Mouse (Mus musculus): ENCODE data around the gene Ugt1a10. TPM values are rescaled to one million over a fixed set of nuclear protein-coding genes. Genes with fewer than 3 reads are reported as not detected.
"Not testable (repeated sequence)": the region's sequence is repeated elsewhere in the genome, so short reads cannot be mapped to it uniquely, and the experiment has no call there.

Ugt1a10 gene
- polyA plus RNA-seq, 1 experiment from 2014 or later = not detected

DNA sequence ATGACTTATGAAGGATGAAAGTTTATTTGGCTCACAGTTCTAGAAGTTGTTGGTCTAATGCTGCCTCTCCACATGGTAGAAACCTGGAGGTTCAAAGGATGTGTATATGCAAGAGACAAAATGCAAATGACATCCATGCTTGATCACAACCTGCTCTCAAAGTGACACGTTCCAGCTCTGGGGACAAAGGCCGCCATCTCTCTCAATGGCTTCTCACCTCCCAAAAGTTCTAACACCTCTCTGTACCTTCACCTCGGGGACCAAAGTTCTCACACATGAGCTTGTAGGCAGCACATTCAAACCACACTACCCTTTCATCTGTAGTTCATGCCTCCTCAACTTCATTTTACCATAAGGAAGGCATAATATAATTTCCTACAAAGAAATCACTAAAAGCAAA, 162.4 kb downstream of the Ugt1a10 start:
- Histone ChIP-seq H3K4me2 (no peak overlapping the region), H3K27me3 (no peaks in the 10 kb centered on the region), H3K27ac (no peak overlapping the region), H3K4me1 (replicated peaks) (no peaks in the 10 kb centered on the region), H3K9ac (no peak overlapping the region), H3K9me3 (replicated peaks) (peaks cover 39% of the 10 kb centered on the region), H3K4me3 (replicated peaks) (no peak overlapping the region), H3K36me3 (no peaks in the 10 kb centered on the region)
- ATAC-seq (ENCODE audit: low read depth) = no peak
- no peak for DNase-seq
- 28% methylated on average over 3 of the region's 3 CpGs for WGBS (ENCODE audit: insufficient replicate concordance)

DNA sequence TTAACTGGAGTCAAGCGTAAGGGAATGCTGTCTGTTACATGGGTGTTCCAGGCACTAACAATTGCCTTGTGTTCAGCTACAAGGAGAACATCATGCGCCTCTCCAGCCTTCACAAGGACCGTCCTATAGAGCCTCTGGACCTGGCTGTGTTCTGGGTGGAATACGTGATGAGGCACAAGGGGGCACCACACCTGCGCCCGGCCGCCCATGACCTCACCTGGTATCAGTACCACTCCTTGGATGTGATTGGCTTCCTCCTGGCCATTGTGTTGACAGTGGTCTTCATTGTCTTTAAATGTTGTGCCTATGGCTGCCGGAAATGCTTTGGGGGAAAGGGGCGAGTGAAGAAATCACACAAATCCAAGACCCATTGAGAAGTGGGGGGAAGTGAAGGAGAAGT, 162.9 kb downstream of the Ugt1a10 start:
- 61% methylated on average over 9 of the region's 9 CpGs for WGBS (ENCODE audit: insufficient replicate concordance)
- no peak overlapping the region for H3K27ac ChIP-seq

DNA sequence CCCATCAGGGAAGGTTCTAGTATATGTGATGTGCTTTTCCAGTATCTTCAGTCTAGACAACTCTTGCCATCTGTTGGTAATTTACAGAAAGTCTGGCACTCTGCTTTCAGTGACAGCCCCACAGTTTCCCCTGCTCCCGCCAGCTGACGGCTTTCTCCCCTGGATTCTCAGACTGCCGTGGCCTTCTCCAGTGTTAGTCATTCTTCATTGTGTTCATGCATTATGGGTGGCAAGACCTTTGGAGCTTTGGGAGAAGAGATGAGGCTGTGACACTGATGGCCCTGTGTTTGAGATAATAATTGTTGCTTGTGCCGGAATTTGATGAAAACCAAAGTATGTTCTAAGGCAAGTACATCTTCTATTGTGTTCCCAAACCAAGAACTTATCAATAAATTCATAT, 163.4 kb downstream of the Ugt1a10 start:
- peaks cover 32% of the 10 kb centered on the region for H3K9me3 ChIP-seq (replicated peaks)
- DNase-seq = no peak
- WGBS (ENCODE audit: insufficient replicate concordance) = 39% methylated on average over 4 of the region's 4 CpGs

More for the DNA sequence above, 162.9 kb downstream of the Ugt1a10 start:
- H3K36me3 ChIP-seq = no peaks in the 10 kb centered on the region
- no peak for DNase-seq
- H3K4me3 ChIP-seq (replicated peaks) = no peak overlapping the region
- H3K4me1 ChIP-seq (replicated peaks) = no peaks in the 10 kb centered on the region
- ATAC-seq (ENCODE audit: low read depth) = no peak
- H3K9ac ChIP-seq = no peak overlapping the region
- H3K27me3 ChIP-seq = no peaks in the 10 kb centered on the region
- no peak overlapping the region for H3K4me2 ChIP-seq
- H3K9me3 ChIP-seq (replicated peaks) = peaks cover 36% of the 10 kb centered on the region

DNA sequence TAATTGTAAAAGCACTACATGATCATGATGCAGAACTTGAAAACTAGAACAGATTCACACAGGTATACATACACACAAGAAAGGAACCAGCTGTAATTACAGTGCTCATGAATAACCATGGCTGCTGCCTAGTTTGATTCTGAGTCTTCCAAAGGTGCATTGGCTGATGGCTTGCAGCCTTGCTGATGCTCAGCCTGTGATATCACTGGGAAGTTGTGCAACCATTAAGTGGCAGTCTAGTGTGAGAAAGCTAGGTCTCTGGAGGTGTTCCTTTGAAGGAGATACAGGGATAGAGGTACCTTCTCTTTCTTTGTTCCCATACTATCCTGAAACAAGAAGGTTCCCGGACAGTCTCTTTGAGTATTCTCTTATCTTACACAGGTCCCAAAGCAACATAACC, 163.9 kb downstream of the Ugt1a10 start:
- H3K4me3 ChIP-seq (replicated peaks) = no peak overlapping the region
- no peaks in the 10 kb centered on the region for H3K27me3 ChIP-seq
- H3K9me3 ChIP-seq (replicated peaks) = peaks cover 27% of the 10 kb centered on the region
- no peaks in the 10 kb centered on the region for H3K36me3 ChIP-seq
- no peak overlapping the region for H3K27ac ChIP-seq
- H3K9ac ChIP-seq = no peak overlapping the region
- ATAC-seq (ENCODE audit: low read depth) (no peak), DNase-seq (no peak)
- H3K4me2 ChIP-seq = no peak overlapping the region
- 12% methylated on average over 1 of the region's 1 CpGs for WGBS (ENCODE audit: insufficient replicate concordance)
- no peaks in the 10 kb centered on the region for H3K4me1 ChIP-seq (replicated peaks)

More for the DNA sequence above, 163.4 kb downstream of the Ugt1a10 start:
- no peak overlapping the region for H3K27ac ChIP-seq
- no peaks in the 10 kb centered on the region for H3K27me3 ChIP-seq
- H3K36me3 ChIP-seq = no peaks in the 10 kb centered on the region
- no peak for ATAC-seq (ENCODE audit: low read depth)
- no peak overlapping the region for H3K4me3 ChIP-seq (replicated peaks)
- H3K4me1 ChIP-seq (replicated peaks) = no peaks in the 10 kb centered on the region
- no peak overlapping the region for H3K4me2 ChIP-seq
- no peak overlapping the region for H3K9ac ChIP-seq

DNA sequence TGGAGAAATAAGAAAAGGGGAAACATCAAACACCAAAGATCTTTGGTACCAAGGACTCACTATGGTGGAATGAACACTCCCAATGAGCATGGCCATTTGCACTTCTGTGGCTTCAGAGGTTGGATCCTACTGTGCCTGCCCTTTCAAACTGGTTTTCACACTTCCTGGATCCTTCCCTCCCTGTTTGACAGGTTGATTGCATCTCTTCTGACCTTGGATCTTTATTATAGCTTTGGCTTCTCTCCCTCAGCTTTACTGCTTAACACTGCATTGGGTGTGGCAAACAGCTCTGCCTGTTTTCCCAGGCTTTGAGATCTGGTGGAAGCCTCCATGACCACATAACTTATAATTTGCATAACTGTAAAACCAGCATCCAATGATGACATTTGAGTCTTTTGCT, 165.1 kb downstream of the Ugt1a10 start:
- Histone ChIP-seq H3K4me1 (replicated peaks) (no peaks in the 10 kb centered on the region), H3K36me3 (no peaks in the 10 kb centered on the region), H3K4me2 (no peak overlapping the region), H3K27ac (no peak overlapping the region), H3K27me3 (no peaks in the 10 kb centered on the region), H3K4me3 (replicated peaks) (no peak overlapping the region), H3K9me3 (replicated peaks) (peaks cover 18% of the 10 kb centered on the region), H3K9ac (no peak overlapping the region)
- ATAC-seq (ENCODE audit: low read depth) = no peak
- DNase-seq = no peak

DNA sequence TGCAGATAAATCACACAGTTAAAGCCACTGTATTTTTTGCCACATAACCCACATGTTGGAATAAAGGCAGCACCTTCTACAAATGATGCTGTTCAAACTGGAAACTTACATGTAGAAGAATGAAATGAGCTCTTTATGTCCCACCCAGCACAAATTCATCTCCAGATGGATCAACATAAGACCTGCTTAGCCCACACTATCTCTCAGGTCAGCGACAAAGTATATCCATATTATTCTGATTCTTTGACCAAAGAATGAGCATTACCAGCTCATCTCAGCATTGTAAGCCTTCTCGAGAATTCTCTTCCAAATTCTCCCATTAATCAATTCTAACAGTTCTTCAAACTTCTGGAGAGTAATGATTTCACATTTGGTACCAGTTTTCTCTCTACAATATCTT, 167.0 kb downstream of the Ugt1a10 start:
- Histone ChIP-seq H3K27me3 (no peaks in the 10 kb centered on the region), H3K36me3 (no peaks in the 10 kb centered on the region), H3K4me3 (replicated peaks) (no peak overlapping the region), H3K9ac (no peak overlapping the region), H3K4me1 (replicated peaks) (no peaks in the 10 kb centered on the region), H3K4me2 (no peak overlapping the region), H3K9me3 (replicated peaks) (peaks cover 22% of the 10 kb centered on the region), H3K27ac (no peak overlapping the region)
- 29% methylated on average over 2 of the region's 2 CpGs for WGBS (ENCODE audit: insufficient replicate concordance)
- ATAC-seq (ENCODE audit: low read depth) = no peak
- no peak for DNase-seq

DNA sequence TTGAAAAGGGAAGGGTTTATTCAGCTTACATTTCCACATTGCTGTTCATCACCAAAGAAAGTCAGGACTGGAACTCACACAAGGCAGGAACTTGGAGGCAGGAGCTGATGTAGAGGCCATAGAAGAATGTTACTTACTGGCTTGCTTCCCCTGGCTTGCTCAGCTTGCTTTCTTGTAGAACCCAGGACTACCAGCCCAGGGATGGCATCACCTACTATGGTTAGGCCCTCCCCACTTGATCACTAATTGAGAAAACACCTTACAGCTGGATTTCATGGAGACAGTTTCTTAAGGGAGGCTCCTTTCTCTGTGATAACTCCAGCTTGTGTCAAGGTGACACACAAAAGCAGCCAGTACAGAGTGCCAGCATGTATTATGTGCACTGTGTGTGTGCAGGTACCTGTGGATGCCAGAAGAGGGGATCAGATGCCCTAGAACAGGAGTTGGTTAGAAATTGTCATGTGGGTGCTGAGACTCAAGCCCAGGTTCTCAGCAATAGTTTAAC, 167.9 kb downstream of the Ugt1a10 start:
- not testable (repeated sequence) for H3K36me3 ChIP-seq; H3K27me3 ChIP-seq; H3K9ac ChIP-seq; H3K4me1 ChIP-seq (replicated peaks); H3K4me2 ChIP-seq; ATAC-seq (ENCODE audit: low read depth); H3K27ac ChIP-seq; H3K4me3 ChIP-seq (replicated peaks); DNase-seq
- H3K9me3 ChIP-seq (replicated peaks) = peaks cover 23% of the 10 kb centered on the region

DNA sequence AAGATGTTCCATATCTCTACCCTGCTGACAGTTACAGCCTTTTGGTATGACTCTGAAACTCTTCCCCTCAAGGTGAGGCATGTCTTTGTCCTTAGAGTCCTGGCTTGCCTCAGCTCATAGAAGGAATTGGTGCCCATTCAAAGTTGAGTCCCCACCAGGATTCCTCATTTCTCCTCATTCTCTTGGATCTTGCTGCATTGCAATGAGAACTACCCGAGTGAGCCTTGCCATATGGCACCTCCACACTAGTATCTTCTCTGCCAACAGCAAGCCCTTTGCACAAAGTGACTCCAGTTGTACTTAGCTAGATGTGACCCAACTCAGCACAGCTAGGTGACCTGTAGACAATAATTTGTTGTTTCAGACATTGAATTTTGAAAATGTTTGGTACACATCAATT, 168.4 kb downstream of the Ugt1a10 start:
- Histone ChIP-seq H3K4me2 (no peak overlapping the region), H3K9me3 (replicated peaks) (peaks cover 26% of the 10 kb centered on the region), H3K27me3 (no peaks in the 10 kb centered on the region), H3K4me1 (replicated peaks) (no peaks in the 10 kb centered on the region), H3K4me3 (replicated peaks) (no peak overlapping the region), H3K27ac (no peak overlapping the region), H3K9ac (no peak overlapping the region), H3K36me3 (no peaks in the 10 kb centered on the region)
- no peak for DNase-seq
- no peak for ATAC-seq (ENCODE audit: low read depth)
- 25% methylated on average over 1 of the region's 1 CpGs for WGBS (ENCODE audit: insufficient replicate concordance)

DNA sequence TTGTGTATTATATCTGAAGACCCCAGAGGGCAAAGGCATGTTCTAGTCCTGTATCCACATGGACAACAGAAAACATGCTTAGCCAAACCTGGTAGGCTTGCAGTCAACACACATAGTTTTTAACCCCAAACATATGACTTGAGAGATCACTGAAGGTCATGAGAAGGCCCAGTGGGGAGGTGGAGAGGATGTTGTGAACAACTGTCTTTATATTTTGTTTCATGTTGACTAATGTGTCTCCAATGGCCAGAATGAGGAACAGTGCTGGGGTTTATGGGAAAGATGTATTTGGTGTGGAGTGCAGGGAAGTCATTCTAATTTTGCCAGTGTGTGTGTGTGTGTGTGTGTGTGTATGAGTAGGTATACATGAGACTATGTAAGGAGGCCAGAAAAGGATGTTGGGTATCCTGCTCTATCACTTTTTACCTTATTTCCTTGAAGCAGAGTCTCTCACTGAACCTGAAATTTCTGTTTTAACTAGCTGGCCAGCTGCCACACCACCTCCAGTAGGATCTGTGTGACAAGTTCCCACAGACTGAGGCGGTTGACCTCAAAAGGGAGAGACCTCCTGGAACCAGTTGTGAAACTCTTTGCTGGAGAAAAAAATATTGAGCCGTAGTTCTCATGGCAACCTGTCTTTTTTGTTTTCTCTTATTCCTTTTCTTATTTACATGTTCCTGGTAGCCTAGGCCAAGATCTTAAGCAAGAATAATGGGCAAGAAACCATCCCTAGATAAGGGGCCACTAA, 169.0 kb downstream of the Ugt1a10 start:
- DNase-seq (no peak), ATAC-seq (ENCODE audit: low read depth) (no peak)
- Histone ChIP-seq H3K9me3 (replicated peaks) (peaks cover 27% of the 10 kb centered on the region), H3K4me1 (replicated peaks) (no peaks in the 10 kb centered on the region), H3K4me2 (no peak overlapping the region), H3K27me3 (no peaks in the 10 kb centered on the region), H3K9ac (no peak overlapping the region), H3K27ac (no peak overlapping the region), H3K4me3 (replicated peaks) (no peak overlapping the region), H3K36me3 (no peaks in the 10 kb centered on the region)
- 49% methylated on average over 2 of the region's 2 CpGs for WGBS (ENCODE audit: insufficient replicate concordance)

DNA sequence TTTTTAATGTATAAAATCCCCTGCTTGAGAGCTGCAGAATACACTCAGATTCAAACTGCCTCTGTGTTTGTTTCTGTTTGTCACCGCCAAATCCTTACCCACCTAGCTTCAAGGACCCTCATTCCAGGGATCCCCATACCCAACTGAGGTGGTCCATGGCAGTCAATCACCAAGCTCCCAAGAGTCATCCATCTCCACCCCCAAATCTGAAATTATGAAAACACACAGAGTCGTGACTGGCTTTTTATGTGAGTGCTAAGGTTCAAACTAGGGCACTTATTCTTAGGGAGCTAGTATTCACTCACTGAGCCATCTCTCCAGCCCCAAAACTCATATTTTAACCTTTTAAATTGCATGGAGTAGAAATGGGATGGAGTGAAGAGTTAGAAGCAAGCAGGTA, 170.1 kb downstream of the Ugt1a10 start:
- H3K27ac ChIP-seq; H3K36me3 ChIP-seq; H3K4me2 ChIP-seq; H3K4me1 ChIP-seq (replicated peaks); H3K27me3 ChIP-seq; H3K9ac ChIP-seq; DNase-seq; ATAC-seq (ENCODE audit: low read depth); H3K4me3 ChIP-seq (replicated peaks): not testable (repeated sequence)
- WGBS (ENCODE audit: insufficient replicate concordance) = 20% methylated on average over 2 of the region's 2 CpGs
- peaks cover 38% of the 10 kb centered on the region for H3K9me3 ChIP-seq (replicated peaks)

DNA sequence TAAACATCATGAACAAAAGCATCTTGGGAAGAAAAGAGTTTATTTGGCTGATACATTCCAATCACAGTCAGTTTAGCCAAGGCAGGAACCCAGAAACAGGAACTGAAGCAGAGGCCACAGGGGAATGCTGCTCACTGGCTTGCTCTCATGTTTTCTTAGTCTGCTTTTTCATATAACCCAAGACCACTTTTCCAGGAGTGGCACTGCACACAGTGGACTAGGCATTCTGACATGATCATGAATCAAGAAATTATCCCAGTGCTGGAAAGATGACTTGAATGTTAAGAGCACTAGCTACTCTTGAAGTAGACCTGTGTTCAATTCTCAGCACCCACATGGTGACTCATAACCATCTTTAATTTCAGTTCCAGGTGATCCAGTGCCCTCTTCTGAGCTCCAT, 170.6 kb downstream of the Ugt1a10 start:
- H3K4me1 ChIP-seq (replicated peaks) = no peaks in the 10 kb centered on the region
- ATAC-seq (ENCODE audit: low read depth) = no peak
- H3K9me3 ChIP-seq (replicated peaks) = peaks cover 41% of the 10 kb centered on the region
- H3K4me2 ChIP-seq = no peak overlapping the region
- no peaks in the 10 kb centered on the region for H3K36me3 ChIP-seq
- no peak for DNase-seq
- no peak overlapping the region for H3K27ac ChIP-seq
- no peak overlapping the region for H3K4me3 ChIP-seq (replicated peaks)
- no peak overlapping the region for H3K9ac ChIP-seq
- H3K27me3 ChIP-seq = no peaks in the 10 kb centered on the region

DNA sequence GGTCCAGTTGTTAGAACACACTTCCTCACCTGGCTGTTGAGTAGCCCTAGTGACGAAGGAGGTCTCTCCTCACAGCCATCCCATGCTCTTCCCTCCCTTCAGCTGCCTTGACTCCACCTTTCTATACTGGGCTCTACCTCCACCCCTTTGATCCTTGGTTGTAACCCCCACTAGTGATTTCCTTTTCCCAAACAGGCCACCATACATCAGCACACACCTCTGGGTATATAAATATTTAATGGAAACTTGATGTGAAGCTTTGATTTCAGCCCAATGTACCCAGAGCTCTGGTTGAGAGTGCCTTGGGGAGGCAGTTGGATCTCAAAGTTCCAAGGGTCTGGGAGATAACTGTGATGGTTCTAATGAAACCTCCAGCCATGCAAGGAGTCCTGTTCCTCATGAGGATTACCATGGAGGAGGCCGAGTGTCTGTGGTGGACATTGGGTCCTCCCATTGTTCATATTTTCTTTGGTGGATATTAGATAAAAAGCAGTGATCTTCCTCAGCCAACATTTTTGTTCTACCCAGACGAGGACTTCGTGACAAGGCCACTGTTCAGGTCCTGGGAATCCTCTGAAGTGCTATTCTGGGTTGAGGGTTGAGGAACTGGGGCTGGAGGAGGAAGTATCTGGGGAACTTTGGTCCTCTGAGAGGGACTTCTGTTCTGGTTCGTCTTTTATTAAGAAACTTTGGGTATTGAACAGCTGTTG, 171.6 kb downstream of the Ugt1a10 start, which contains the start of gene Mroh2a:
Mroh2a (plus strand) TSS at position 317 of the 710 bp plus-strand sequence.
- no peak within 1 kb of the TSS for H3K27ac ChIP-seq
- no peaks in the 10 kb centered on the region for H3K36me3 ChIP-seq
- no peaks in the 10 kb centered on the region for H3K4me1 ChIP-seq (replicated peaks)
- H3K4me3 ChIP-seq (replicated peaks) = no peak within 1 kb of the TSS
- H3K27me3 ChIP-seq = no peaks in the 10 kb centered on the region
- peaks cover 47% of the 10 kb centered on the region for H3K9me3 ChIP-seq (replicated peaks)
- ATAC-seq (ENCODE audit: low read depth) = no peak
- 32% methylated on average over 5 of the region's 5 CpGs for WGBS (ENCODE audit: insufficient replicate concordance)
- H3K9ac ChIP-seq = no peak within 1 kb of the TSS
- no peak for DNase-seq
- no peak within 1 kb of the TSS for H3K4me2 ChIP-seq
